Mouse (Mus musculus): ENCODE measurements around the gene Rnf144b. TPM values are rescaled to one million over a fixed set of nuclear protein-coding genes. Genes with fewer than 3 reads are reported as not detected.

Gene Rnf144b
- total RNA-seq, 2 experiments from 2014 or later: 19.1 to 21.0 TPM

DNA sequence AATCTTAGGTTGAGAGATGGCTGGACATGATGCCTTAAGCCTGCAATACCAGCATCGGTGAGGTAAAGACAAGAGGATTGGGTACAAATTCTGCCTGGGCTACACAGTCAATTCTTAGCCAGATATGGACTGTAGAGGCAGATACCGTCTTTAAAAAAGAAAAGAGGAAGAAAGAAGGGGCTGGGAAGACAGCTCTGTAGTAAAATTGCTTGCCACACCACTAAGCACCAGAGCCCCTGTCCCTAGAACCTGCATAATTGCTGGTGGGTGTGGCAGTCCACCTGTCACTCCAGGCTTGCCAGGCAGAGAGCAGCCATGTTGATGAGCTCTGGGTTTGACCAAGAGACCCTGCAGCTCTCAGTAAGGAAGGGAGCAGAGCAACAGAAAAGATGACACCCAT is 42.8 kb downstream of the Rnf144b start:
- intact Hi-C loops (cut with DNase I): no loop called here
- no peak for DNase-seq (ENCODE audit: low spot score in 2 of 2)

DNA sequence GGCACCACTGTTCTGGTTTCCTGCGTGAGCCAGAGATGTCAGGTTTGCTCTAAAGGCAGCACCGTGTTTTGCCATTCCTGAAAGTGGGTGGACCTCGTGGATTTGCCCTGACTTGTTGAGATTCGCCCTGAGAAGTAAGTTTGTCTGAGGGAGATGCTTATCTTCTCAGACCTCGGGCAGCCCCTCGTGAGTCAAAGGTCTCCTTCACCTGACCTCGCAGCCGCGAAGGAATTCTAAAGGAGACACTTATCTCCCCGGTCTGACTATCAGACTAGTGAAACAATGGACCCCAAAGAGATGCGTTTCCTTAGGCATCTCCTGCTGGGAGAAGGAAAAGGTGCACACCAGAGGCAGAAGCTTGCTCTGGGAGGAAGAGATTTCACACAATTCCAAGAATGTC is 46.0 kb downstream of the Rnf144b start:
- no peak for DNase-seq (ENCODE audit: low spot score in 2 of 2)
- intact Hi-C loops (cut with DNase I): no loop called here

- intact Hi-C loops (cut with DNase I): no loop called here
- no peak for DNase-seq (ENCODE audit: low spot score in 2 of 2)
These were observed 47.6 kb downstream of the Rnf144b start for GRCm38 (mm10) chr13:47170026-47170425.

- DNase-seq (ENCODE audit: low spot score in 2 of 2): no peak
- intact Hi-C loops (cut with DNase I): no loop called here
These were observed 48.5 kb downstream of the Rnf144b start for GRCm38 (mm10) chr13:47170811-47171555.

GRCm38 (mm10) chr13:47172891-47173290 is 50.4 kb downstream of the Rnf144b start:
- intact Hi-C loops (cut with DNase I): no loop called here
- DNase-seq (ENCODE audit: low spot score in 2 of 2): no peak

- no peak for DNase-seq (ENCODE audit: low spot score in 2 of 2)
- intact Hi-C loops (cut with DNase I): no loop called here
These were observed 55.7 kb downstream of the Rnf144b start for GRCm38 (mm10) chr13:47178182-47178581.

- no peak for DNase-seq (ENCODE audit: low spot score in 2 of 2)
- intact Hi-C loops (cut with DNase I): no loop called here
These were observed 58.3 kb downstream of the Rnf144b start for GRCm38 (mm10) chr13:47180776-47181175.

- DNase-seq (ENCODE audit: low spot score in 2 of 2): no peak
- intact Hi-C loops (cut with DNase I): no loop called here
These were observed 59.9 kb downstream of the Rnf144b start for GRCm38 (mm10) chr13:47182366-47182765.

- no peak for DNase-seq (ENCODE audit: low spot score in 2 of 2)
- intact Hi-C loops (cut with DNase I): no loop called here
These were observed 60.7 kb downstream of the Rnf144b start for GRCm38 (mm10) chr13:47183033-47183730.

GRCm38 (mm10) chr13:47183771-47184170 is 61.3 kb downstream of the Rnf144b start:
- DNase-seq (ENCODE audit: low spot score in 2 of 2): peak; percentile 32 to 85
- intact Hi-C loops (cut with DNase I): no loop called here

- intact Hi-C loops (cut with DNase I): no loop called here
- no peak for DNase-seq (ENCODE audit: low spot score in 2 of 2)
These were observed 65.4 kb downstream of the Rnf144b start for GRCm38 (mm10) chr13:47187836-47188235.

GRCm38 (mm10) chr13:47189971-47190370 is 67.5 kb downstream of the Rnf144b start:
- peak in 1 of 2 experiments; percentile 48 for DNase-seq (ENCODE audit: low spot score in 2 of 2)
- intact Hi-C loops (cut with DNase I): no loop called here

DNA sequence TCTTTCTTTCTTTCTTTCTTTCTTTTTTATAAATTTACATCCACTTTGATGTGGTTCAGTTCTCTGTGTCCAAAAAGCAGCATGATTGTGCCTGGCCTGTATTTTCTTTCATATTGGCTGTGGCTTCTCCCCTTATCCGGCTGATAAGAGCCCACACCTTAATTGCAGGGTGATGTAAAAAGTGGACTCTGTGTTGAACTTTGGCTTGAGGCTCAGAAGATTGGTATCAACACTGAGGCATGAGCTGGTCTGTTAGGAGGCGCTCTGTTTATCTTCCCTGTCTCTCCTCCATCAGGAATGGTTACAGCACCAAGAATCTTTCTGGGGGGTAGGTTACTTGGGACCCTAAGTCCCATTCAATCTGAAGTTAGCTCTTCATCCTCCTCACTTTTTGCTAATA is 69.7 kb downstream of the Rnf144b start:
- DNase-seq (ENCODE audit: low spot score in 2 of 2): no peak
- intact Hi-C loops (cut with DNase I): loop anchor here (2.0 kb wide), 1 partner anchor 25 kb away; no protein-coding TSS in a partner anchor

- no peak for DNase-seq (ENCODE audit: low spot score in 2 of 2)
- intact Hi-C loops (cut with DNase I): loop anchor here (2.0 kb wide), 1 partner anchor 26 kb away; no protein-coding TSS in a partner anchor
These were observed 70.3 kb downstream of the Rnf144b start for GRCm38 (mm10) chr13:47192771-47193170.

GRCm38 (mm10) chr13:47193326-47194153 is 71.1 kb downstream of the Rnf144b start:
- intact Hi-C loops (cut with DNase I): loop anchor here (2.0 kb wide), 2 partner anchors 27 to 31 kb away; no protein-coding TSS in a partner anchor

GRCm38 (mm10) chr13:47194695-47195094 is 72.2 kb downstream of the Rnf144b start:
- DNase-seq (ENCODE audit: low spot score in 2 of 2): peak; percentile 9 to 22
- intact Hi-C loops (cut with DNase I): loop anchor here (2.0 kb wide), 1 partner anchor 30 kb away; no protein-coding TSS in a partner anchor

More at GRCm38 (mm10) chr13:47193326-47194153, 71.1 kb downstream of the Rnf144b start:
- DNase-seq (ENCODE audit: low spot score in 2 of 2): peak; percentile 61 to 79

DNA sequence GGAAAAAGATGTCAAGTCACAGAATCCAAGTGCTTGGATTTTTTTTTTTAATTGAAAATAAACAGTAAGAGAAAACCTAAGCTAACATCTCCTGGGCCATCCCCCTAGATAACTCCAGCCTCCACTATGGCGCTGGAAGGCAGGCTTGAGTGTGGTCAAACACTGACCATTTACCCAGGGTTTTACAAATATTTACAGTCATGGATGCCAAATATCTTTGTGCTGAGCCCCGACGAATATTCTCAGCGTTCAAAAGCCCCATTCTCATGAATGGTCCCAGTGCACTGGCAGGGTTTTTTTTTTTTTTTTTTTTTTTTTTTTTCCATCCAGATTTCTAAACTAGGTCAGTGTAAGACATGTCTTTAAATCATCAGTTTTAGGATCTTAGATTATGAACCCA is 73.0 kb downstream of the Rnf144b start:
- intact Hi-C loops (cut with DNase I): loop anchor here (2.0 kb wide), 1 partner anchor 29 kb away; no protein-coding TSS in a partner anchor
- DNase-seq (ENCODE audit: low spot score in 2 of 2): no peak

DNA sequence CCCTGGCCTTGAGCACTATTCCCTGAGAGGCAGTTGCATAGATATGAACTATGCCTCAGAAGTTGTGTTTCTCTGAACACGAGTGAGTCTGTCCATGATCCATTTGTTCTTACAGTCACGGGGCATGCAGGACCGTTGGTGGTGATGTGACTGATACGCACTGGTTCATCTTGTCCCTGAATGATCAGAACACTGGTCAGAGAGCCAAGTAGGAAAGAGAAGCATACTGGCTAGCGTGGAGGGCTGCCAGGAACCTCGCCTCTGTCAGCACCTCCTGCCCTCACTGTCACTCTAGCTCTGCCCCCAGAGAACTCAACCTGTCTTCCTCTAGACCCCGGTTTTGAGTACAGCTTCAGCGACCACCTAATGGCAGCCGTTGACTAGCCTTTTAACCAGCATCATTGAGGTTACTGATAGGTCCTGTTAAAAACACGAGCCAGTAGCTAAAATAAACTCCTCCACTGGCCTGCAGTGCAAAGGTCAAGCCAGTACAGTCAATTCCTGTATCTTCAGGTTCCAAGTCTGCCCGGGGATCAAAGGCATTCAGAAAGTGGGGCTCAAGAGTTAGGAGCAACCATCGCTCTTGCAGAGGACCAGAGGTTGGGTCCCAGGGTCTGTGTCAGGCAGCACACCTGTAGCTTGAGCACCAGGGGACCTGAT is 77.7 kb downstream of the Rnf144b start:
- no peak for DNase-seq (ENCODE audit: low spot score in 2 of 2)
- intact Hi-C loops (cut with DNase I): no loop called here

DNA sequence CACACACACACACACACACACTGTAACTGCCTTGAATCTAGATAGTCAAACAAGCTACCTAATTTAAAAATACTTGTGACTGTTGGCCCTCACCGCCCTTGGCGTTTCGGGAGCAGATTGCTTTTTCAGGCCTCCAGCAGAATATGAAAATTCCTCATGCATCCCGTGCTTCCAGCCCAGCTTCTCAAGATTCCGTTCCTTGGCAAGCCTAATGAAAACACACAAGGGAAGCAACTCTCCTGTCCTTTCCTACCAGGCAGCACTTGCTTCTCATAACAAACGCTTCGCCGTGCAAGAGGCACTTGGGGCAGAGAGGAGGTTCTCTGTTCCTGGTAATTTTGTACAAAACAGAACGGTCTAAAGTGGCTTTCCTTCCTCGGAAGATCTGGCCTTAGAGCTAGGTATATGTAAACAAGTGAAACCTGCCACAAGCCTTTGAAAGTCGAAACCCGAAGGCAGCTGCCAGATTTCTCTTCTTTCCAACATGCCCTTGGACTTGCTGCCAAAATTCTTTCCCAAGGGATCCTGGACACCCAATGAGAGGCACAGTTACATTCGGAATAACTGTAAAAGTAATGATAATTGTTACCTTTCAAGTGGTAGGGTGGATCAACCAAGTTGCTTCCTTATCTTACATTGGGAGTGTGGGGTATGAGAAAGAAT is 79.6 kb downstream of the Rnf144b start:
- no peak for DNase-seq (ENCODE audit: low spot score in 2 of 2)
- intact Hi-C loops (cut with DNase I): no loop called here

Data from left cerebral cortex, postnatal 25 days (tissue).